Mouse (Mus musculus) liver, embryonic 14 days (tissue): ENCODE measurements around the gene Vipr1. TPM values are rescaled to one million over a fixed set of nuclear protein-coding genes. Genes with fewer than 3 reads are reported as not detected.

Source experiments
- polyA plus RNA-seq: library from polyadenylated mRNA; depleted of rRNA; stranded (reverse); fragments of >200 nt; gene quantifications from 2 replicates; pipeline ENCODE4 v1.2.3, GENCODE M21; 2012; rRNA removed

The Vipr1 gene
- 0.17 and 0.18 TPM in 2 replicates for polyA plus RNA-seq

GRCm38 (mm10) chr9:121642401-121643181, at the start of gene Vipr1:
Vipr1 (plus strand) TSS chr9:121642716.

GRCm38 (mm10) chr9:121642001-121642400, 515 bp upstream of the Vipr1 start, which contains the start of gene Lyzl4:
Lyzl4 (minus strand) TSS chr9:121642096.

GRCm38 (mm10) chr9:121704646-121705625, 62.4 kb downstream of the Vipr1 start, which contains the start of gene Sec22c:
Sec22c (minus strand) TSS chr9:121705490.

DNA sequence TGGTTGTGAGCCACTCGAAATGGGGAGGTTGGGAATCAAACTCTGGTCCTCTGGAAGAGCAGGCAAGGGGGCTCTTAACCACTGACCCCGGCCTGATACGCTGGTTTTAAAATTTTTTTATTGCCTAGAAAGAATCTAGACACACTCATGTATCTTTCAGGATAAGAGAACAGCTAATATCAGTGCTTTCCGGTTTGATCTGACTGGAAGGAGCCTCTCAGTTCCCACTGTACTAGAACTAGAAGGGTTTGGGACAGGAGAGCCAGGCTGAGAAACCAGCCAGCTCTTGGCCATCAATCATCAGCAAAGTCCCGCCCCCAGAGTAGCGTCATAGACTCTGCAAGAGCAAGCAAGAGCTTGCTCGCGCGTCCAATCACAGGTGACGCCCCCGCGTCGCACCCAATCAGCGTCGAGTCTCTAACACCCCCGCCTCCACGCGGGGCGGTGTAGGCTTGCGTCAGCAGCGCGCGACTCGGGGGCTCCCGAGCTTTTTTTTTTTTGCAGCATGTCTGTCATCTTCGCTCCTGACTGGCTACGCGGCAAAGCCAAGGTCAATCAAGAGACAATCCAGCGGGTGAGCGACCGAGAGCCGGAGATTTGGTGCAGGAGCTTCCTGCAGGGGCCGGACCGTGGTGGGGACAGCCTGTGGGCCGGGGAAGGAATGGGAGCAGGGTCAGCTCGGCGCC, 67.5 kb downstream of the Vipr1 start, which contains the start of gene Ss18l2:
Gene Ss18l2 (plus strand): TSS at position 432 of the 686 bp plus-strand sequence.

DNA sequence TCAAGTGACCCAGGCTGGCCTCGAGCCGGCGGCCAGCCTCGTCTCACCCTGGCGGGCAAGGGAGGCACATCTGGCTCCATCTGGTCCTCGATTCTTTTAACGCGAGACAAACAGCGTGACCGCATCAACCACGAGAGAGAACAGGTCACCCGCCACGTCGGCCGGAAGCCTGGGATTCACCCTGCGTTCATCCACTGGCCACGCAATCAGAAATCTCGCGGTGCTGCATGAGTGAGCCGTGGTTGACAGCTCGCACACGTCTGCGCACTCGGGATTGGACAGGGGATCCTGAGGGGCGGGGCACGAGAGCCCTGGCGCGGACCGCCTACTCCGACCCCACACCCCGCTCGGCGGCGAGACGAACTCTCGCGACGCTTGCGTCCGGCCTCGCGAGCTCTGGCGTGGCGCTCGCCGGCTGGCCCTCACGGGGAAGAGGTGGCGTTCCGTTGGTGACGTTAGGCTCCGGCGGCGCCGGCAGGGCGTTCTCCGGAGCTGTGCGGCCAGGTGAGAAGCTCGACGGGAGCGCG, 76.3 kb downstream of the Vipr1 start, which contains the start of gene Nktr:
Gene Nktr (plus strand): TSS at position 378 of the 527 bp plus-strand sequence.

Other genes starting within 250 kb of the Vipr1 start
- 0.16 and 0.17 TPM in 2 replicates for gene Cck, start 147.0 kb upstream of the Vipr1 start, polyA plus RNA-seq
- 0.05 TPM in 1 of 2 replicates, not detected in the other for gene Lyzl4, start 620 bp upstream of the Vipr1 start, polyA plus RNA-seq
- gene Sec22c, start 62.8 kb downstream of the Vipr1 start, polyA plus RNA-seq = 1.5 and 2.2 TPM in 2 replicates
- gene Ss18l2, start 67.6 kb downstream of the Vipr1 start, polyA plus RNA-seq = 24.9 and 27.6 TPM in 2 replicates
- 37.1 and 44.9 TPM in 2 replicates for gene Nktr, start 76.5 kb downstream of the Vipr1 start, polyA plus RNA-seq
- 1.9 TPM in 2 replicates for gene Zfp651, start 116.6 kb downstream of the Vipr1 start, polyA plus RNA-seq
- gene Klhl40, start 134.9 kb downstream of the Vipr1 start, polyA plus RNA-seq = 0.19 TPM in 1 of 2 replicates, not detected in the other
- gene Hhatl, start 149.8 kb downstream of the Vipr1 start, polyA plus RNA-seq = 0.01 and 0.07 TPM in 2 replicates
- not detected in 2 replicates for gene Ccdc13, start 196.7 kb downstream of the Vipr1 start, polyA plus RNA-seq
- 24.5 and 25.4 TPM in 2 replicates for gene Higd1a, start 215.6 kb downstream of the Vipr1 start, polyA plus RNA-seq